Mouse (Mus musculus) lung, postnatal 0 days (tissue): ENCODE measurements around the gene Ovol3. TPM values are rescaled to one million over a fixed set of nuclear protein-coding genes. Genes with fewer than 3 reads are reported as not detected.

Experiments
- ATAC-seq: fragments of 200-750 bp; cut with Nextera tagmentation; 2 replicates; pipeline ENCODE4 v1.8.0; 2017; ENCODE audit warnings: moderate library complexity
- DNase-seq: peaks from one replicate; pipeline ENCODE4 v3.0.0-alpha.2; 2016; ENCODE audit warnings: low spot score
- H3K27ac ChIP-seq: fragments of 300-500 bp; sonication (generic); 2 replicates; pipeline ENCODE4 v1.5.1; 2014; ENCODE audit warnings: antibody characterized with exemption, mild to moderate bottlenecking, low read length, mixed read lengths
- H3K27me3 ChIP-seq: fragments of 300-500 bp; sonication (generic); replicated peaks from 2 replicates; pipeline ENCODE4 v1.6.1; 2014; ENCODE audit warnings: low read length, mixed read lengths; ENCODE audit not compliant: insufficient read depth
- H3K36me3 ChIP-seq: fragments of 300-500 bp; sonication (generic); 2 replicates; pipeline ENCODE4 v1.6.1; 2014; ENCODE audit warnings: low read length, mixed read lengths; ENCODE audit not compliant: insufficient read depth
- H3K4me1 ChIP-seq: fragments of 300-500 bp; sonication (generic); 2 replicates; pipeline ENCODE4 v1.6.1; 2014; ENCODE audit warnings: antibody characterized with exemption, low read depth, low read length, mixed read lengths; ENCODE audit not compliant: insufficient read depth
- H3K4me2 ChIP-seq: fragments of 300-500 bp; sonication (generic); replicated peaks from 2 replicates; pipeline ENCODE4 v1.6.1; 2014; ENCODE audit warnings: low read depth, mild to moderate bottlenecking, low read length, moderate library complexity, mixed read lengths
- H3K4me3 ChIP-seq: fragments of 300-500 bp; sonication (generic); 2 replicates; pipeline ENCODE4 v1.5.1; 2014; ENCODE audit warnings: low read depth, low read length
- H3K9ac ChIP-seq: fragments of 300-500 bp; sonication (generic); replicated peaks from 2 replicates; pipeline ENCODE4 v1.6.1; 2014; ENCODE audit warnings: low read depth, mild to moderate bottlenecking
- H3K9me3 ChIP-seq: fragments of 300-500 bp; sonication (generic); 2 replicates; pipeline ENCODE4 v1.6.1; 2016; ENCODE audit warnings: low read length, mixed read lengths
- CTCF ChIP-seq: IDR thresholded peaks from 2 replicates; pipeline ENCODE4 v1.5.1; 2016; ENCODE audit warnings: antibody characterized with exemption, mild to moderate bottlenecking
- EP300 ChIP-seq: IDR thresholded peaks from 2 replicates; pipeline ENCODE4 v1.6.1; 2016; ENCODE audit warnings: antibody characterized with exemption, mild to moderate bottlenecking, control low read depth
- WGBS: fragments of 180-500 bp; shearing (Covaris S2); extraction: QIAGEN DNeasy Blood & Tissue Kit; methylation state at CpG from one replicate; pipeline ENCODE4 v1.1.7; 2014; 5-methylcytosine and 5-hydroxymethylcytosine counted together
- polyA plus RNA-seq: library from polyadenylated mRNA; unstranded; fragments of >200 nt; fragmentation: Nextera tagmentation; extraction: Ambion mirVana; gene quantifications from 2 replicates; pipeline ENCODE4 v1.2.1, GENCODE M21; 2015

Gene Ovol3
- polyA plus RNA-seq, 1 experiment from 2014 or later, result 0.27 TPM

DNA sequence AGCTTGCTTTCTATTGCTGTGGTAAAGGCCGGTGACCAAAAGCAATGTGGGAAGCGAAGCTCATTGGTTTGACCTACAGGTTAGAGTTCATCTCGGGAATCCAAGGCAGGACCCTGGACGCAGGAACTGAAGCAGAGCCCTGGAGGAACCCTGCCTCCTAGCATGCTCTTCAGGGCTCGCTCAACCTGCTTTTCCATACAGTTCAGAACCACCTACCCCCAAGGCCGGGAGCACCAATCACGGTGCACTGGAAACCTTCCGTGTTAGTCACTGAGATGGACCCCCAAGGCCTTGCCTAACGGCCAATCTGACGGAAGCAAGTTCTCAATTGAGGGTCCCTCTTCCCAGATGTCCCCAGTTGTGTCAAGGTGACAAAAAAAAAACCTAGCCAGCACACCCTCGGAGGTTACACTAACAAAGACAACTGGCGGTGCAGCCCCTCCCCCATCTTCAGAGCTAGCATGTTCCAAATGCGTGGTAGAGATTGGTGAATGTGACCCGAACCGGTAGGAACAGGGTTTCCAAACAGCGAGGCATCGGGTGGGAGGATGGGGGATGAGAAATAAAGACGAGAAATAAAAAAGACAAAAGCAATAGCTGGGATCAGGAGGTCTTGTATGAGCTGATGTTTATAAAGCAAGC, 35.9 kb downstream of the Ovol3 start:
- WGBS, result 72% methylated on average over 18 of the region's 18 CpGs
- no peak overlapping the region for H3K4me2 ChIP-seq
- ATAC-seq (no peak), DNase-seq (no peak)
- no peak overlapping the region for H3K27ac ChIP-seq
- no peaks in the 10 kb centered on the region for H3K27me3 ChIP-seq
- no peaks in the 10 kb centered on the region for H3K9me3 ChIP-seq
- H3K4me1 ChIP-seq, result 0 out of 2 replicates have a peak, but pooled peaks cover 3% of the 10 kb centered on the region
- H3K9ac ChIP-seq, result no peak overlapping the region
- no peaks in the 10 kb centered on the region for H3K36me3 ChIP-seq
- H3K4me3 ChIP-seq, result no peak overlapping the region
- TF ChIP-seq EP300 (no peak), CTCF (no peak)

DNA sequence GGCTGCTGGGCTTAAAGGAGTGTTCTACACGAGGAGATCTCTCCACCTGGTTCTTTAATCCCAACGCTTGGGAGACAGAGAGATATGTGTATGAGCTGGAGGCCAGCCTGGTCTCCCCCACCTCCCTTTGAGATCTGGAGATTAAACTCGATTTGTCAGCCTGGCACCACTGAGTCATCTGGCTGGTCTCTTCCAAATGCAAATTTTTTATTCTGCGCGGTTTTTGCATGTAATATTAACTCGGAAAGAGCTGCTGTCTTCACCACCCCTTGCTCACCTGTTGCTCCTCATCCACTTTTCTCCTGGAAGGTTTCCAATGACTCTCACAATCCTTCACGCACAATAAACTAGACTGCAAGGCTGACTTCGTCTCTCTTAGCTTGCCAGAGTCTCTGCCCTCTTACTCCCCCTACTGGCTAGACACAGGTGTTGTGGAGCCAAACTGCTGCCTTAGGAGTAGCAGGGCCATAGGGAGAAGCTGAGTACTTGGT, 37.0 kb downstream of the Ovol3 start, which contains the start of gene Capns1:
Gene Capns1, minus strand, starts transcription at position 331 of the 491 bp plus-strand sequence.
- DNase-seq (peak; percentile 89), ATAC-seq (peak; percentile 34; the same call in 1 of the 2 replicates)
- no peak within 1 kb of the TSS; the same call in 1 of the 2 replicates for H3K4me2 ChIP-seq
- no peak within 1 kb of the TSS for H3K4me3 ChIP-seq
- 9% methylated on average over 8 of the region's 8 CpGs for WGBS
- no peaks in the 10 kb centered on the region for H3K27me3 ChIP-seq
- peaks cover 4% of the 10 kb centered on the region; the same call in 1 of the 2 replicates for H3K4me1 ChIP-seq
- no peak within 1 kb of the TSS for H3K27ac ChIP-seq
- no peak for TF ChIP-seq EP300
- TF ChIP-seq CTCF, result peak; percentile 94
- no peak within 1 kb of the TSS for H3K9ac ChIP-seq
- no peaks in the 10 kb centered on the region for H3K9me3 ChIP-seq
- H3K36me3 ChIP-seq, result no peaks in the 10 kb centered on the region

DNA sequence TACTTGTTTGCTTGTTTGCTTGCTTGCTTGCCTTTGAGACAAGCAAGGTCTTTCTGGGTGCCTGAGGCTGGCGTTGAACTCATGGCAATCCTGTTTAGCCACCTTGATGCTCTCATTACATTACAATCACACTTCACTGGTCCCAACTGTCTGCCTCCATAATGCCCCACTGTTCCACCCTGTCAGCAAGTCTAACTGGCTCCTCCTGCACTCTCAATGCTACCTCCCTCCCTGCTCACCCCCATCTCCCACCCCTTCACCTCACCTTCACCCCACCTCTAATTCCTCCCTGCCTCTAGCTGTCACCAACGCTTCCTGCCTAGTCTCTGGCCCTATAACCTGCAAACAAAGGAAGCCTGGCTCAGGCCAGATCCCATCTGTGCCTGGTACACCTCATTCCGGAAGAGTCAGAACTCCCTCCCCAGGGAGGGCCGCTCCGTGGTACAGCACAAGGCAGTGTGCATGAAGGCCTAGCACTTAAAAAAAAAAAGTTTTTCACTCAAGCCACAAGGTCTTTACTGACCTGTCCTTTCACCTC, 37.9 kb downstream of the Ovol3 start:
- Histone ChIP-seq H3K9ac (no peak overlapping the region), H3K9me3 (no peaks in the 10 kb centered on the region), H3K27me3 (no peaks in the 10 kb centered on the region), H3K4me2 (no peak overlapping the region), H3K27ac (no peak overlapping the region), H3K4me3 (no peak overlapping the region), H3K4me1 (peaks cover 12% of the 10 kb centered on the region), H3K36me3 (no peaks in the 10 kb centered on the region)
- ATAC-seq, result no peak
- TF ChIP-seq CTCF (no peak), EP300 (no peak)
- no peak for DNase-seq
- WGBS, result 51% methylated on average over 5 of the region's 5 CpGs

DNA sequence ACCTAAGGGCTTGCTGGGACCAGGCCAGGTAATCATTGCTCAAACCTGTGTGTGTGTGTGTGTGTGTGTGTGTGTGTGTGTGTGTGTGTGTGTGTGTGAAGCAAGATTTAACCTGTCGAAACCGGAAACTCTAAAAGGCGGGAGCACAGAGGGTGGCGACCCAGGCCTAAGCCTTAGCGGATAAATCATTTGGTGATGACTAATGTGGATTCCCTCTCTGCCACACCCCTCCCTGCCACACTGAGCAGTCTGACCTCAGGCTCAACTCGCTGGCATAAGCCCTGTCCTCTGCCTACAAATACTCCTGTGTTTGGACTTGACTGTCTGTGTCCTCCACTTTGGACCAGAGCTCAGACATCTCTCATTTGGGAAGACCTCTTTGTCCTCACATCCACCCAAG, 39.4 kb downstream of the Ovol3 start:
- H3K4me3 ChIP-seq, result no peak overlapping the region
- no peaks in the 10 kb centered on the region for H3K27me3 ChIP-seq
- ATAC-seq (no peak), DNase-seq (no peak)
- H3K4me1 ChIP-seq, result peaks cover 12% of the 10 kb centered on the region
- TF ChIP-seq EP300, result no peak
- TF ChIP-seq CTCF, result no peak
- no peak overlapping the region for H3K27ac ChIP-seq
- no peak overlapping the region for H3K4me2 ChIP-seq
- H3K9me3 ChIP-seq, result no peaks in the 10 kb centered on the region
- WGBS, result 60% methylated on average over 6 of the region's 6 CpGs
- H3K9ac ChIP-seq, result no peak overlapping the region
- H3K36me3 ChIP-seq, result 0 out of 2 replicates have a peak, but pooled peaks cover 5% of the 10 kb centered on the region

DNA sequence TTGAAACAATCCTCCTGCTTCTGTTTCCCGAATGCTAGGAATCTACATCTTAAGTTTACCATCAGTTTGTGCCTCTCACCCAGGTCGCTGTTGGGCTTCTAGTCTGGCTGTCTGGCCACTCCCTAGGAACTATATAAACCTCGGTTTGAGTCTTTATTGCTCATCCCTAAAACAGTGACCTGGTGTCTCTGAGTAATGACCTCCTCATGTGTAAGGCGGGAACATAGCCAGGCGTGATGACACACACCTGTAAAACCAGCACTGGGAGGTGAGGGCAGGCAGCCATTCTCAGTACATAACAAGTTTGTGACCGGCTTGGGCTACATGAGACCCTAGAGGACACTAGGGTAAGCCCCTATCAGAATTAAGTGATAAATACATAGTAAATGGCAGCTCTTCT, 40.1 kb downstream of the Ovol3 start:
- H3K4me2 ChIP-seq, result no peak overlapping the region; the same call in 1 of the 2 replicates
- no peak for TF ChIP-seq CTCF
- TF ChIP-seq EP300, result no peak
- peaks cover 12% of the 10 kb centered on the region for H3K4me1 ChIP-seq
- H3K36me3 ChIP-seq, result 0 out of 2 replicates have a peak, but pooled peaks cover 10% of the 10 kb centered on the region
- no peak overlapping the region for H3K27ac ChIP-seq
- no peak for DNase-seq
- no peak overlapping the region for H3K9ac ChIP-seq
- no peak overlapping the region for H3K4me3 ChIP-seq
- ATAC-seq, result no peak
- WGBS, result 62% methylated on average over 6 of the region's 6 CpGs
- H3K27me3 ChIP-seq, result no peaks in the 10 kb centered on the region
- no peaks in the 10 kb centered on the region for H3K9me3 ChIP-seq

DNA sequence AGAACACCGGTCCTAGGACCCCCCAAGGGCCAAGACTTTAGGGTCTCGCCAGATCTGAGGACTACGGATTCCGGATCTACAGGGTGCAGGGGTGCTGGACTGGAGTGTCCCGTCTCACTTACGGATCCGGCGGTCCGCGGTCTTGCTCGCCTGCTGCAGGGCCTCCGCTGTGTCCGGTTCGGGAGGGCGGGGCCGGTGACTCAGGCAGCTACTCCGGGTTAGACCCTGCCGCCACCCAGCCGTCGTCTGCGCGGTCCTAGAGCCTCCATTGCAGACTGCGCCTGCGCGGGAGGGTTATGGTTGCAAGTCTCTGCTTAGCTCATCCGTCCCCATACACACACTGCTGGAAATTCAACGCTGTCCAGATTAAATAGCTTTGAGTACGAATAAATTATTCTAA, 40.6 kb downstream of the Ovol3 start:
- Histone ChIP-seq H3K9me3 (no peaks in the 10 kb centered on the region), H3K27ac (peak overlapping the region; percentile 91), H3K27me3 (no peaks in the 10 kb centered on the region), H3K36me3 (0 out of 2 replicates have a peak, but pooled peaks cover 12% of the 10 kb centered on the region), H3K4me3 (peak overlapping the region; percentile 73), H3K4me2 (peak overlapping the region; percentile 89), H3K4me1 (peaks cover 12% of the 10 kb centered on the region), H3K9ac (peak overlapping the region; percentile 68)
- ATAC-seq (peak; percentile 96), DNase-seq (peak; percentile 99)
- WGBS, result 2% methylated on average over 28 of the region's 28 CpGs
- TF ChIP-seq EP300 (no peak), CTCF (no peak)
